Mouse (Mus musculus) hindbrain, embryonic 12.5 days (tissue): ENCODE data around the gene Ktn1. TPM values are rescaled to one million over a fixed set of nuclear protein-coding genes. Genes with fewer than 3 reads are reported as not detected.

Source experiments
- ATAC-seq: fragments of 200-750 bp; cut with Nextera tagmentation; 2 replicates; pipeline ENCODE4 v1.8.0; 2017; ENCODE audit warnings: moderate TSS enrichment; ENCODE audit not compliant: low FRiP score
- H3K27ac ChIP-seq: fragments of 300-500 bp; sonication (generic); 2 replicates; pipeline ENCODE4 v1.5.1; 2016; ENCODE audit warnings: mild to moderate bottlenecking
- H3K27me3 ChIP-seq: fragments of 300-500 bp; sonication (generic); 2 replicates; pipeline ENCODE4 v1.6.1; 2016; ENCODE audit warnings: mild to moderate bottlenecking
- H3K36me3 ChIP-seq: fragments of 300-500 bp; sonication (generic); 2 replicates; pipeline ENCODE4 v1.6.1; 2016; ENCODE audit warnings: mild to moderate bottlenecking
- H3K4me1 ChIP-seq: fragments of 300-500 bp; sonication (generic); 2 replicates; pipeline ENCODE4 v1.6.1; 2016
- H3K4me2 ChIP-seq: fragments of 300-500 bp; sonication (generic); replicated peaks from 2 replicates; pipeline ENCODE4 v1.6.1; 2016; ENCODE audit warnings: mild to moderate bottlenecking
- H3K4me3 ChIP-seq: fragments of 300-500 bp; sonication (generic); 2 replicates; pipeline ENCODE4 v1.5.1; 2016; ENCODE audit warnings: mild to moderate bottlenecking
- H3K9ac ChIP-seq: fragments of 300-500 bp; sonication (generic); 2 replicates; pipeline ENCODE4 v1.6.1; 2016; ENCODE audit warnings: mild to moderate bottlenecking, moderate library complexity
- H3K9me3 ChIP-seq: fragments of 300-500 bp; sonication (generic); replicated peaks from 2 replicates; pipeline ENCODE4 v1.6.1; 2016; ENCODE audit warnings: mild to moderate bottlenecking
- WGBS: fragments of 180-500 bp; shearing (Covaris S2); methylation state at CpG from one replicate; pipeline ENCODE4 v1.1.7; 2016; 5-methylcytosine and 5-hydroxymethylcytosine counted together
- polyA plus RNA-seq: library from polyadenylated mRNA; unstranded; fragments of >200 nt; fragmentation: Nextera tagmentation; extraction: Ambion mirVana; gene quantifications from 2 replicates; pipeline ENCODE4 v1.2.1, GENCODE M21; 2016

The Ktn1 gene
- polyA plus RNA-seq, 1 experiment from 2014 or later, result 90.4 TPM

DNA sequence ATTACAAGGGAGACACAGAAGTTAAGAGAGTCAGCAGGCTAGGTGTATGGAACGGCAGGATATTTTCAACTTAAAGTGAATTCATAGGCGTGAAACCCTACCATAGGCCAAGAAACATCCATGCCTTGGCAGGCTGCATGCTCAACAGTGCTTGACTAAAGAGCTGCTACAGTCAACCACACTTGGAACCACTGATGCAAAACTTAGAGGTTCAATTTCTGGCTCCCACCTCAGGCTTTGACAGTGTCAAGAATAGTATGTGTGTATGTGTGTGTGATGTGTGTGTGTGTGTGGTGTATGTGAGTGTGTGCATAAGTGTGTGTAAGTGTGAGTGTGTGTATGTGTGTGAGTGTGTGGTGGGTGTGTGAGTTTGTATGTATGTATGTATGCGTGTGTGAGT lies 127.3 kb downstream of the Ktn1 start:
- H3K4me3 ChIP-seq, result no peak overlapping the region
- no peak overlapping the region for H3K9ac ChIP-seq
- WGBS, result 83% methylated on average over 3 of the region's 3 CpGs
- ATAC-seq, result no peak
- no peaks in the 10 kb centered on the region for H3K36me3 ChIP-seq
- H3K27ac ChIP-seq, result no peak overlapping the region
- no peaks in the 10 kb centered on the region for H3K4me1 ChIP-seq
- no peaks in the 10 kb centered on the region for H3K9me3 ChIP-seq
- no peaks in the 10 kb centered on the region for H3K27me3 ChIP-seq
- H3K4me2 ChIP-seq, result no peak overlapping the region

DNA sequence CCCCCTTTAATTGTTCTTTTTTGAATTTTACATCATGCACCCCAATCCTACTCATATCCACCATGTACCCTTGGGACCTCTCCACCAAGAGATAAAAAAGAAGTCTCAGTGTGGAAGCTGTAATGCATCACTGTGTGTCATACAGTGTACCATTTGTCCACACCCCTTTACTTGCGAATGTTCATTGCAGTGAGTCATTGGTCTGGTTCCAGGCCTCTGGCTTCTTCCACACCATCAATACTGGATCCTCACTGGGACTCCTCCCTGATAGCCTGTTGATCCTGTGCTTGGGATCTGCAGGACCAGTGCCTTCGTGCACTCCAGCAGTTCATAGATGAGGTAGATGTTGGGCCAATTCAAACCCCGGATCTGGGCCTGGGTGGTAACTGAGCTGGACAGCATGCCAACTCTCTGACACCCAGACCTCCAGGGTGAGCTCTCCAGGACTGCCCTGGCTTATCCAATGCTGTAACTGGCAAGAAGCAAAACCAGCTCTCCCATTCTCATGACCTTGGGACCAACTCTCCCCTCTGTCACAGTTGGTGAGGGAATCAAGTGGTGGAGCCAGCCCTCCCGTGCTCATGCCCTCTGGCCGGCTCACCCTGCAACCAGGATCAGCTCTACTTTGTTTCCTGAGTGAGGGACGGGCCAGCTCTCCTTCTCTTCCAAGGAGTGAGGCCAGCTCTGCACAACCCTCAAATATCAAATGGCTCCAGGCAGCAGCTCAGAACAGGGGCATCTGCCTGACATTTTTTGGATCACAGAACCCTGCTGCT lies 128.2 kb downstream of the Ktn1 start:
- Histone ChIP-seq H3K9me3 (no peaks in the 10 kb centered on the region), H3K36me3 (no peaks in the 10 kb centered on the region), H3K4me1 (no peaks in the 10 kb centered on the region), H3K27me3 (no peaks in the 10 kb centered on the region), H3K4me2 (no peak overlapping the region), H3K27ac (no peak overlapping the region), H3K4me3 (no peak overlapping the region), H3K9ac (no peak overlapping the region)
- 87% methylated on average over 6 of the region's 6 CpGs for WGBS
- ATAC-seq, result no peak

DNA sequence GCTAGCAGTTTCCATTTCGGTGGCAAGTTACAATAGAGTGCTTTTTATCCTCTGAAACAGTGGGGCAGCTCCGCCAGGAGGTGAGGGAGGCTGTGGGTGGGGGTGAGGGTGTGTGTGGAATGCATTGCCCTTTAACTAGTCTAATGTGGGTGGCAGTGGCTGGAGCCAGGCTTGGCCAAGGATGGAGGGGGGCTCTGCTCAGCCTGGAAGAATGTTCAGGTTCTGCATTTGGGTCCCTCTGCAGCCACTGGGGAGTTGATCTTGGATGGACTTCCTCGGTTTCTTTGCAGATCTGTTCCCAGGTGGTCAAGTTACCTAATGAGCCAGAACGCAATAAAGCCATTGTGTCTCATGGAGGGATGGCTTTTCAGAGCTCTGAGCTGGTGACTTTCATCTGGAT lies 137.9 kb downstream of the Ktn1 start:
- Histone ChIP-seq H3K9me3 (no peaks in the 10 kb centered on the region), H3K4me1 (peaks cover 11% of the 10 kb centered on the region), H3K9ac (no peak overlapping the region), H3K4me3 (no peak overlapping the region), H3K27ac (no peak overlapping the region), H3K27me3 (no peaks in the 10 kb centered on the region), H3K36me3 (no peaks in the 10 kb centered on the region), H3K4me2 (no peak overlapping the region)
- no peak for ATAC-seq
- WGBS, result 21% methylated on average over 4 of the region's 4 CpGs

Other genes starting within 250 kb of the Ktn1 start
- 35.0 and 40.0 TPM in 2 replicates for gene Dlgap5, start 230.0 kb upstream of the Ktn1 start, polyA plus RNA-seq
- 24.1 and 26.1 TPM in 2 replicates for gene Fbxo34, start 198.0 kb upstream of the Ktn1 start, polyA plus RNA-seq
- gene Atg14, start 77.8 kb upstream of the Ktn1 start, polyA plus RNA-seq, result 20.7 and 23.2 TPM in 2 replicates